Mouse (Mus musculus) ES-Bruce4 (cell line): ENCODE results near the gene Bin2. TPM values are rescaled to one million over a fixed set of nuclear protein-coding genes. Genes with fewer than 3 reads are reported as not detected.

ENCODE experiments used
- H3K27ac ChIP-seq: 2 replicates; pipeline ENCODE4 v1.5.1; 2012; ENCODE audit warnings: low read length, inconsistent platforms; ENCODE audit not compliant: insufficient read depth
- H3K27me3 ChIP-seq: 2 replicates; pipeline ENCODE4 v1.6.1; 2012; ENCODE audit warnings: mild to moderate bottlenecking, low read length, inconsistent platforms; ENCODE audit not compliant: control insufficient read depth, poor library complexity, insufficient read depth, severe bottlenecking
- H3K36me3 ChIP-seq: 2 replicates; pipeline ENCODE4 v1.6.1; 2012; ENCODE audit warnings: inconsistent platforms, mild to moderate bottlenecking, low read length, moderate library complexity; ENCODE audit not compliant: control insufficient read depth, poor library complexity, insufficient read depth, severe bottlenecking
- H3K4me1 ChIP-seq: one replicate; pipeline ENCODE4 v1.8.1; 2011; ENCODE audit warnings: low read length; ENCODE audit not compliant: control insufficient read depth, insufficient read depth
- H3K4me3 ChIP-seq: 2 replicates; pipeline ENCODE4 v1.5.1; 2011; ENCODE audit warnings: low read depth, mild to moderate bottlenecking, low read length
- H3K9ac ChIP-seq: 2 replicates; pipeline ENCODE4 v1.6.1; 2012; ENCODE audit warnings: low read depth, mild to moderate bottlenecking, inconsistent platforms; ENCODE audit not compliant: poor library complexity, severe bottlenecking
- H3K9me3 ChIP-seq: replicated peaks from 2 replicates; pipeline ENCODE4 v1.6.1; 2012; ENCODE audit warnings: mild to moderate bottlenecking, low read length, inconsistent platforms; ENCODE audit not compliant: control insufficient read depth, poor library complexity, insufficient read depth, severe bottlenecking
- CTCF ChIP-seq: IDR thresholded peaks from one replicate; pipeline ENCODE4 v1.8.1; 2011; ENCODE audit warnings: low read depth, low read length
- EP300 ChIP-seq: IDR thresholded peaks from 2 replicates; pipeline ENCODE4 v1.6.1; 2011; ENCODE audit warnings: low read depth, low read length; ENCODE audit not compliant: insufficient read depth
- POLR2A ChIP-seq: IDR thresholded peaks from one replicate; pipeline ENCODE4 v1.8.1; 2011; ENCODE audit warnings: low read length; ENCODE audit not compliant: insufficient read depth
- polyA plus RNA-seq: library from polyadenylated mRNA; stranded (reverse); fragments of >200 nt; gene quantifications from 2 replicates; pipeline ENCODE4 v1.2.4, GENCODE M21; 2011; ENCODE audit warnings: low read depth; ENCODE audit not compliant: missing spikeins, insufficient read depth, insufficient read length

Gene Bin2
- polyA plus RNA-seq, 1 experiment = 30.0 TPM

GRCm38 (mm10) chr15:100667420-100667819 is 1.9 kb downstream of the Bin2 start:
- peaks cover 1% of the 10 kb centered on the region for H3K4me1 ChIP-seq
- no peak overlapping the region for H3K27ac ChIP-seq
- H3K9ac ChIP-seq = no peak overlapping the region
- H3K36me3 ChIP-seq = no peaks in the 10 kb centered on the region
- no peaks in the 10 kb centered on the region for H3K9me3 ChIP-seq
- TF ChIP-seq POLR2A (no peak), CTCF (no peak), EP300 (no peak)
- H3K4me3 ChIP-seq = no peak overlapping the region
- H3K27me3 ChIP-seq = no peaks in the 10 kb centered on the region

- H3K9me3 ChIP-seq = no peaks in the 10 kb centered on the region
- H3K27ac ChIP-seq = no peak overlapping the region
- H3K36me3 ChIP-seq = no peaks in the 10 kb centered on the region
- peaks cover 1% of the 10 kb centered on the region for H3K4me1 ChIP-seq
- H3K4me3 ChIP-seq = no peak overlapping the region
- no peak overlapping the region for H3K9ac ChIP-seq
- no peak for TF ChIP-seq POLR2A
- no peak for TF ChIP-seq CTCF
- no peak for TF ChIP-seq EP300
- H3K27me3 ChIP-seq = no peaks in the 10 kb centered on the region
These were observed 2.5 kb downstream of the Bin2 start for GRCm38 (mm10) chr15:100666851-100667250.

- H3K4me1 ChIP-seq = peaks cover 1% of the 10 kb centered on the region
- no peak overlapping the region for H3K9ac ChIP-seq
- H3K27me3 ChIP-seq = no peaks in the 10 kb centered on the region
- no peaks in the 10 kb centered on the region for H3K36me3 ChIP-seq
- no peak overlapping the region for H3K4me3 ChIP-seq
- H3K27ac ChIP-seq = no peak overlapping the region
- TF ChIP-seq CTCF (no peak), EP300 (no peak), POLR2A (no peak)
- H3K9me3 ChIP-seq = no peaks in the 10 kb centered on the region
These were observed 3.1 kb downstream of the Bin2 start for GRCm38 (mm10) chr15:100666219-100666696.

GRCm38 (mm10) chr15:100665411-100666218 is 3.7 kb downstream of the Bin2 start:
- TF ChIP-seq EP300 (no peak), CTCF (no peak), POLR2A (no peak)
- Histone ChIP-seq H3K27me3 (no peaks in the 10 kb centered on the region), H3K4me1 (peaks cover 1% of the 10 kb centered on the region), H3K4me3 (no peak overlapping the region), H3K9ac (no peak overlapping the region), H3K27ac (no peak overlapping the region; the same call in 1 of the 2 replicates), H3K9me3 (no peaks in the 10 kb centered on the region), H3K36me3 (no peaks in the 10 kb centered on the region)

- no peak overlapping the region for H3K4me3 ChIP-seq
- peaks cover 1% of the 10 kb centered on the region for H3K4me1 ChIP-seq
- H3K27me3 ChIP-seq = no peaks in the 10 kb centered on the region
- no peak overlapping the region for H3K9ac ChIP-seq
- no peaks in the 10 kb centered on the region for H3K36me3 ChIP-seq
- no peak overlapping the region for H3K27ac ChIP-seq
- H3K9me3 ChIP-seq = no peaks in the 10 kb centered on the region
- TF ChIP-seq EP300 = no peak
- no peak for TF ChIP-seq POLR2A
- no peak for TF ChIP-seq CTCF
These were observed 4.5 kb downstream of the Bin2 start for GRCm38 (mm10) chr15:100664813-100665274.

- Histone ChIP-seq H3K36me3 (no peaks in the 10 kb centered on the region), H3K9me3 (no peaks in the 10 kb centered on the region), H3K27ac (no peak overlapping the region), H3K27me3 (no peaks in the 10 kb centered on the region), H3K4me3 (no peak overlapping the region), H3K9ac (no peak overlapping the region), H3K4me1 (no peaks in the 10 kb centered on the region)
- TF ChIP-seq CTCF (no peak), EP300 (no peak), POLR2A (no peak)
These were observed 8.5 kb downstream of the Bin2 start for GRCm38 (mm10) chr15:100660805-100661204.
